Mouse (Mus musculus) gastrocnemius, postnatal 4 days (tissue): ENCODE measurements around the gene Ppp1r35. TPM values are rescaled to one million over a fixed set of nuclear protein-coding genes. Genes with fewer than 3 reads are reported as not detected.

ENCODE experiments used
- DNase-seq, 2 experiments: peaks; one replicate each; pipeline ENCODE4 v3.0.0; 2021 to 2022; ENCODE audit warnings: low spot score in 2 of 2, mixed read lengths in 2 of 2
- long read RNA-seq, 2 experiments: library from polyadenylated mRNA; stranded (forward); transcript quantifications; one replicate each; pipeline ENCODE4 v2.0.0; 2021
- total RNA-seq, 2 experiments: library from RNA; stranded (reverse); gene quantifications; 2 replicates each; pipeline ENCODE4 v1.2.3; 2021

Gene Ppp1r35
- total RNA-seq, result 10 to 100 TPM; 14.5 to 15.8 TPM
- long read RNA-seq, experiment 1, transcript Ppp1r35-201 (4 exons, 956 nt), result major isoform, 6 of 16 reads
- long read RNA-seq, experiment 1, partial matches to known transcripts, result 3 of 16 reads
- long read RNA-seq, experiment 1, other reads (novel, unspliced or antisense), result 7 of 16 reads
- long read RNA-seq, experiment 2, transcript Ppp1r35-201 (4 exons, 956 nt), result major isoform, 5 of 12 reads
- long read RNA-seq, experiment 2, partial matches to known transcripts, result 2 of 12 reads
- long read RNA-seq, experiment 2, other reads (novel, unspliced or antisense), result 4 of 12 reads

GRCm38 (mm10) chr5:137778635-137779034 lies at the start of gene Ppp1r35:
TSS of gene Ppp1r35 (plus strand) at chr5:137778849.
- peak; percentile 91 to 96 for DNase-seq

GRCm38 (mm10) chr5:137733638-137734288 lies 44.9 kb upstream of the Ppp1r35 start:
- DNase-seq, result no peak

- no peak for DNase-seq
These were observed 44.2 kb upstream of the Ppp1r35 start for GRCm38 (mm10) chr5:137734289-137735061.

GRCm38 (mm10) chr5:137737400-137737940 lies 41.2 kb upstream of the Ppp1r35 start:
- no peak for DNase-seq

GRCm38 (mm10) chr5:137738516-137738915 lies 40.1 kb upstream of the Ppp1r35 start:
- no peak for DNase-seq

GRCm38 (mm10) chr5:137739471-137739870 lies 39.2 kb upstream of the Ppp1r35 start:
- no peak for DNase-seq

- DNase-seq, result no peak
These were observed 38.1 kb upstream of the Ppp1r35 start for GRCm38 (mm10) chr5:137740506-137740905.

- DNase-seq, result peak; percentile 60 to 71
These were observed 37.4 kb upstream of the Ppp1r35 start, which contains the start of gene Nyap1 for GRCm38 (mm10) chr5:137741023-137741931. TSS of gene Nyap1 (minus strand) at chr5:137741607.

GRCm38 (mm10) chr5:137742048-137742447 lies 36.6 kb upstream of the Ppp1r35 start:
- DNase-seq, result no peak

- no peak for DNase-seq
These were observed 35.8 kb upstream of the Ppp1r35 start for GRCm38 (mm10) chr5:137742836-137743235.

- no peak for DNase-seq
These were observed 34.5 kb upstream of the Ppp1r35 start for GRCm38 (mm10) chr5:137744197-137744596.

- peak; percentile 92 for DNase-seq
These were observed 33.2 kb upstream of the Ppp1r35 start, which contains the start of gene Tsc22d4 for GRCm38 (mm10) chr5:137745214-137746171. TSS of gene Tsc22d4 (plus strand) at chr5:137745730.

- DNase-seq, result peak; percentile 62 to 79
These were observed 32.3 kb upstream of the Ppp1r35 start for GRCm38 (mm10) chr5:137746282-137746850.

GRCm38 (mm10) chr5:137746851-137747325 lies 31.8 kb upstream of the Ppp1r35 start:
- DNase-seq, result no peak

GRCm38 (mm10) chr5:137747326-137747961 lies 31.2 kb upstream of the Ppp1r35 start:
- no peak for DNase-seq

GRCm38 (mm10) chr5:137748130-137748770 lies 30.4 kb upstream of the Ppp1r35 start:
- DNase-seq, result no peak

GRCm38 (mm10) chr5:137749196-137749836 lies 29.3 kb upstream of the Ppp1r35 start:
- no peak for DNase-seq
